Mouse (Mus musculus): ENCODE data around the gene Mrpl57. TPM values are rescaled to one million over a fixed set of nuclear protein-coding genes. Genes with fewer than 3 reads are reported as not detected.

Gene Mrpl57
- polyA plus RNA-seq, 2 experiments = 48.3 to 149 TPM

- H3K4me1 ChIP-seq (replicated peaks; ENCODE audit: control insufficient read depth in 2 of 2, insufficient read depth in 2 of 2, low read length in 1 of 2) = peaks cover 9 to 11% of the 10 kb centered on the region in 2 experiments
- H3K4me3 ChIP-seq (ENCODE audit: insufficient read depth in 1 of 2, low read depth in 2 of 2, low read length in 2 of 2) = peak overlapping the region; percentile 53 to 78
- H3K4me2 ChIP-seq (ENCODE audit: low read depth) = peak overlapping the region; percentile 93
- H3K9ac ChIP-seq (replicated peaks) = peak overlapping the region; percentile 69
- TF ChIP-seq CTCF (IDR thresholded peaks at IDR 0.05; ENCODE audit: low read depth) (peak; percentile 41; the same call in 1 of the 2 replicates), EP300 (IDR thresholded peaks at IDR 0.05; ENCODE audit: low read depth) (no peak)
- WGBS (ENCODE audit: insufficient replicate concordance) = 10% methylated on average over 7 of the region's 7 CpGs
- ATAC-seq (ENCODE audit: insufficient read depth) (peak; percentile 21), DNase-seq (ENCODE audit: low read depth in 3 of 3, low spot score in 3 of 3) (no peak)
- no peaks in the 10 kb centered on the region for H3K9me3 ChIP-seq (ENCODE audit: control insufficient read depth, low read length)
- no peaks in the 10 kb centered on the region for H3K27me3 ChIP-seq (ENCODE audit: control insufficient read depth, insufficient read depth, low read length)
- peak overlapping the region; percentile 76 for H3K27ac ChIP-seq
- peaks cover 20% of the 10 kb centered on the region for H3K36me3 ChIP-seq (replicated peaks; ENCODE audit: control insufficient read depth, insufficient read depth, low read depth)
Measured at GRCm38 (mm10) chr14:57797551-57797950, 28.5 kb upstream of the Mrpl57 start.

- peak within 1 kb of the TSS; percentile 93 for H3K4me2 ChIP-seq (ENCODE audit: low read depth)
- TF ChIP-seq EP300 (IDR thresholded peaks at IDR 0.05; ENCODE audit: low read depth) (peak; percentile 51; the same call in 1 of the 2 replicates), CTCF (IDR thresholded peaks at IDR 0.05; ENCODE audit: low read depth) (no peak)
- no peaks in the 10 kb centered on the region for H3K9me3 ChIP-seq (ENCODE audit: control insufficient read depth, low read length)
- peak within 1 kb of the TSS; percentile 76 for H3K27ac ChIP-seq
- peak within 1 kb of the TSS; percentile 71 to 78 for H3K4me3 ChIP-seq (ENCODE audit: insufficient read depth in 1 of 2, low read depth in 2 of 2, low read length in 2 of 2)
- peak within 1 kb of the TSS; percentile 76 for H3K9ac ChIP-seq (replicated peaks)
- WGBS (ENCODE audit: insufficient replicate concordance) = under 1% methylated on average over 99 of the region's 99 CpGs
- peak; percentile 97 for ATAC-seq (ENCODE audit: insufficient read depth)
- peak; percentile 97 to 98 (median 98) for DNase-seq (ENCODE audit: low read depth in 3 of 3, low spot score in 3 of 3)
- H3K4me1 ChIP-seq (replicated peaks; ENCODE audit: control insufficient read depth in 2 of 2, insufficient read depth in 2 of 2, low read length in 1 of 2) = peaks cover 9 to 11% of the 10 kb centered on the region in 2 experiments
- peaks cover 27% of the 10 kb centered on the region for H3K36me3 ChIP-seq (replicated peaks; ENCODE audit: control insufficient read depth, insufficient read depth, low read depth)
- no peaks in the 10 kb centered on the region for H3K27me3 ChIP-seq (ENCODE audit: control insufficient read depth, insufficient read depth, low read length)
Measured at GRCm38 (mm10) chr14:57797991-57798931, 27.8 kb upstream of the Mrpl57 start, which contains the start of gene Sap18. TSS of gene Sap18 (plus strand) at chr14:57798180.

GRCm38 (mm10) chr14:57803731-57804130 is 22.3 kb upstream of the Mrpl57 start:
- no peaks in the 10 kb centered on the region for H3K27me3 ChIP-seq (ENCODE audit: control insufficient read depth, insufficient read depth, low read length)
- H3K4me2 ChIP-seq (ENCODE audit: low read depth) = no peak overlapping the region
- no peaks in the 10 kb centered on the region for H3K9me3 ChIP-seq (ENCODE audit: control insufficient read depth, low read length)
- H3K4me3 ChIP-seq (ENCODE audit: insufficient read depth in 1 of 2, low read depth in 2 of 2, low read length in 2 of 2) = no peak overlapping the region
- peaks cover 5 to 11% of the 10 kb centered on the region in 2 experiments for H3K4me1 ChIP-seq (replicated peaks; ENCODE audit: control insufficient read depth in 2 of 2, insufficient read depth in 2 of 2, low read length in 1 of 2)
- no peak overlapping the region for H3K9ac ChIP-seq (replicated peaks)
- ATAC-seq (ENCODE audit: insufficient read depth) (no peak), DNase-seq (ENCODE audit: low read depth in 3 of 3, low spot score in 3 of 3) (no peak)
- no peak overlapping the region for H3K27ac ChIP-seq
- 76% methylated on average over 4 of the region's 4 CpGs for WGBS (ENCODE audit: insufficient replicate concordance)
- H3K36me3 ChIP-seq (replicated peaks; ENCODE audit: control insufficient read depth, insufficient read depth, low read depth) = peaks cover 73% of the 10 kb centered on the region
- TF ChIP-seq CTCF (IDR thresholded peaks at IDR 0.05; ENCODE audit: low read depth) (no peak), EP300 (IDR thresholded peaks at IDR 0.05; ENCODE audit: low read depth) (no peak)

- no peak overlapping the region for H3K27ac ChIP-seq
- H3K36me3 ChIP-seq (replicated peaks; ENCODE audit: control insufficient read depth, insufficient read depth, low read depth) = peaks cover 66% of the 10 kb centered on the region
- H3K4me1 ChIP-seq (replicated peaks; ENCODE audit: control insufficient read depth in 2 of 2, insufficient read depth in 2 of 2, low read length in 1 of 2) = no peaks in the 10 kb centered on the region
- TF ChIP-seq EP300 (IDR thresholded peaks at IDR 0.05; ENCODE audit: low read depth) (no peak), CTCF (IDR thresholded peaks at IDR 0.05; ENCODE audit: low read depth) (peak; percentile 81)
- no peak overlapping the region for H3K9ac ChIP-seq (replicated peaks)
- H3K27me3 ChIP-seq (ENCODE audit: control insufficient read depth, insufficient read depth, low read length) = no peaks in the 10 kb centered on the region
- H3K4me3 ChIP-seq (ENCODE audit: insufficient read depth in 1 of 2, low read depth in 2 of 2, low read length in 2 of 2) = no peak overlapping the region
- H3K4me2 ChIP-seq (ENCODE audit: low read depth) = no peak overlapping the region
- ATAC-seq (ENCODE audit: insufficient read depth) (no peak), DNase-seq (ENCODE audit: low read depth in 3 of 3, low spot score in 3 of 3) (peak in 2 of 3 experiments; percentile 41 to 51)
- no peaks in the 10 kb centered on the region for H3K9me3 ChIP-seq (ENCODE audit: control insufficient read depth, low read length)
- WGBS (ENCODE audit: insufficient replicate concordance) = 55% methylated on average over 5 of the region's 5 CpGs
Measured at GRCm38 (mm10) chr14:57808558-57808957, 17.5 kb upstream of the Mrpl57 start.

- no peak overlapping the region for H3K4me2 ChIP-seq (ENCODE audit: low read depth)
- no peak overlapping the region for H3K27ac ChIP-seq
- TF ChIP-seq EP300 (IDR thresholded peaks at IDR 0.05; ENCODE audit: low read depth) = no peak
- TF ChIP-seq CTCF (IDR thresholded peaks at IDR 0.05; ENCODE audit: low read depth) = no peak
- H3K4me1 ChIP-seq (replicated peaks; ENCODE audit: control insufficient read depth in 2 of 2, insufficient read depth in 2 of 2, low read length in 1 of 2) = no peaks in the 10 kb centered on the region
- H3K4me3 ChIP-seq (ENCODE audit: insufficient read depth in 1 of 2, low read depth in 2 of 2, low read length in 2 of 2) = no peak overlapping the region
- no peaks in the 10 kb centered on the region for H3K9me3 ChIP-seq (ENCODE audit: control insufficient read depth, low read length)
- no peak for DNase-seq (ENCODE audit: low read depth in 3 of 3, low spot score in 3 of 3)
- H3K27me3 ChIP-seq (ENCODE audit: control insufficient read depth, insufficient read depth, low read length) = no peaks in the 10 kb centered on the region
- no peak for ATAC-seq (ENCODE audit: insufficient read depth)
- no peak overlapping the region for H3K9ac ChIP-seq (replicated peaks)
- 86% methylated on average over 2 of the region's 2 CpGs for WGBS (ENCODE audit: insufficient replicate concordance)
- peaks cover 54% of the 10 kb centered on the region for H3K36me3 ChIP-seq (replicated peaks; ENCODE audit: control insufficient read depth, insufficient read depth, low read depth)
Measured at GRCm38 (mm10) chr14:57810886-57811285, 15.1 kb upstream of the Mrpl57 start.
